Mouse (Mus musculus): ENCODE data around the gene Cebpb. TPM values are rescaled to one million over a fixed set of nuclear protein-coding genes. Genes with fewer than 3 reads are reported as not detected.
A peak's percentile ranks its signal among the peaks of the same experiment; 100 is the strongest.

Gene Cebpb
- polyA plus RNA-seq, 1 experiment from 2014 or later = 0.51 TPM

DNA sequence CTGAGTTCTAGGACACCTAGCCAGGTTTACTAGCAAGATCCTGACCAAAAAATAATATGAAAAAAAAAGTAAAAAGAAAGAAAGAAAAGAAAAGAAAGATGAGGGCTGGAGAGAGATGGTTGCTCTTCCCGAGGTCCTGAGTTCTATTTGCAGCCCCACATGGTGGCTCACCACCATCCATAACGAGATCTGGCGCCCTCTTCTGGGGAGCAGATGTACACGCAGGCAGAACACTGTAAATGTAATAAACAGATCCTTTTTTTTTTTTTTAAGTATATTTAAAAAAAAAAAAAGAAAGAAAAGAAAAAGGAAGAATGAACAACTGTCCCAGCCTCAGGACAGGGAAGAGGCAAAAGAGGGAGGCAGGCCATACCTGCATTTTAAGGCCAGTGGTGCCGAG, 10.1 kb upstream of the Cebpb start:
- Histone ChIP-seq H3K4me2 (ENCODE audit: low read depth, low read length) (no peak overlapping the region), H3K9me3 (replicated peaks; ENCODE audit: control insufficient read depth, low read length) (no peaks in the 10 kb centered on the region), H3K9ac (ENCODE audit: low read length) (no peak overlapping the region), H3K36me3 (ENCODE audit: control insufficient read depth, insufficient read depth) (no peaks in the 10 kb centered on the region), H3K27me3 (ENCODE audit: control insufficient read depth, insufficient read depth, low read length) (no peaks in the 10 kb centered on the region), H3K27ac (ENCODE audit: low read length) (no peak overlapping the region), H3K4me3 (ENCODE audit: low read length) (no peak overlapping the region), H3K4me1 (ENCODE audit: control insufficient read depth, insufficient read depth, low read length) (no peaks in the 10 kb centered on the region)
- ATAC-seq (replicated peaks; ENCODE audit: extremely low read depth, insufficient read depth, low FRiP score) = no peak
- 53% methylated on average over 5 of the region's 5 CpGs for WGBS

DNA sequence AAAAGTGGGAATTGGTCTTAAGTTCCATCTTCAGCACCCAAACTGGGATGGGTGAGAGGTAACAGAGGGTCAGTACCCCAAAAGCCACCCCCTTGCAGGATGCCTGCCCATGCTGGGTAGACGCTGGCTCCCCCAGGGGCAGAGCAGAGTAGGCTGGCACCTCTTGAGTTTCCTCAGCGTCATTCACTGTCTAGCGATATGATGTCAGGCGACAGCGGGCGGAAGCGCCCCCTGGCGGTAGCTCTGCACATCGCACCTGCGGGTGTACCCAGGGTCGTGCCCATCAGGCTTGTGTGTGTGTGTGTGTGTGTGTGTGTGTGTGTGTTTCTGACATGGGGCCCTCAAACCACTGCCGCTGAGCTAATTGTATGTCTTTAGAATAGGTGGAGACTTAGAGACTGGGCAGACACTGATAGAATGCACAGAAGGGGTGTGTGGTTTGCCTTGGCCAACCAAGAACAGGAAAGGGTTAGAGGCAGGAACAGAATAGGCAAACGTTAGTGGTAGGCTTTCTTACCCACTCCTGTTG, 8.7 kb upstream of the Cebpb start:
- H3K27ac ChIP-seq (ENCODE audit: low read length) = no peak overlapping the region
- H3K9me3 ChIP-seq (replicated peaks; ENCODE audit: control insufficient read depth, low read length) = no peaks in the 10 kb centered on the region
- H3K4me1 ChIP-seq (ENCODE audit: control insufficient read depth, insufficient read depth, low read length) = no peaks in the 10 kb centered on the region
- H3K27me3 ChIP-seq (ENCODE audit: control insufficient read depth, insufficient read depth, low read length) = no peaks in the 10 kb centered on the region
- H3K36me3 ChIP-seq (ENCODE audit: control insufficient read depth, insufficient read depth) = no peaks in the 10 kb centered on the region
- 3% methylated on average over 13 of the region's 13 CpGs for WGBS
- H3K4me3 ChIP-seq (ENCODE audit: low read length) = no peak overlapping the region
- no peak overlapping the region for H3K9ac ChIP-seq (ENCODE audit: low read length)
- no peak overlapping the region for H3K4me2 ChIP-seq (ENCODE audit: low read depth, low read length)
- peak; percentile 72; the same call in 1 of the 2 replicates for ATAC-seq (replicated peaks; ENCODE audit: extremely low read depth, insufficient read depth, low FRiP score)

DNA sequence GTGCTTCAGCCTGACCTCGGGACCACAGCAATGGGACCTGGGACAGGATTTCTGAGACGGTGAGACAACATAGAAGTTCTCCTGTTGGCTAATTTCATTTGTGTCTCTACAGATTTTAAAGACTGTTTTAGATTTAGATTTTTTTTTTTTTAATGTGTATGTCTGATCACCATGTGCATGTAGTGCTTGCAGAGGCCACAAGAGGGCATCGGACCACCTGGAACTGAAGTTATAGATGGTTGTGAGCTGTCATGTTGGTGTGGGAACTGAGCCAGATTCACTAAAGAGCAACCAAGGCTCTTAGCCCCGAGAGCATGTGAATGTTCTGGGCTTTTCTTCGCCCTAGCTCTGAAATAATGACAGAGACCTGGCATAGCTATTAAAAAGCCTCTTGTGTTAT, 8.1 kb upstream of the Cebpb start:
- H3K36me3 ChIP-seq (ENCODE audit: control insufficient read depth, insufficient read depth) = no peaks in the 10 kb centered on the region
- H3K4me1 ChIP-seq (ENCODE audit: control insufficient read depth, insufficient read depth, low read length) = no peaks in the 10 kb centered on the region
- H3K27ac ChIP-seq (ENCODE audit: low read length) = no peak overlapping the region
- H3K4me2 ChIP-seq (ENCODE audit: low read depth, low read length) = no peak overlapping the region
- H3K27me3 ChIP-seq (ENCODE audit: control insufficient read depth, insufficient read depth, low read length) = no peaks in the 10 kb centered on the region
- no peak for ATAC-seq (replicated peaks; ENCODE audit: extremely low read depth, insufficient read depth, low FRiP score)
- H3K9me3 ChIP-seq (replicated peaks; ENCODE audit: control insufficient read depth, low read length) = no peaks in the 10 kb centered on the region
- 45% methylated on average over 5 of the region's 5 CpGs for WGBS
- no peak overlapping the region for H3K9ac ChIP-seq (ENCODE audit: low read length)
- H3K4me3 ChIP-seq (ENCODE audit: low read length) = no peak overlapping the region

DNA sequence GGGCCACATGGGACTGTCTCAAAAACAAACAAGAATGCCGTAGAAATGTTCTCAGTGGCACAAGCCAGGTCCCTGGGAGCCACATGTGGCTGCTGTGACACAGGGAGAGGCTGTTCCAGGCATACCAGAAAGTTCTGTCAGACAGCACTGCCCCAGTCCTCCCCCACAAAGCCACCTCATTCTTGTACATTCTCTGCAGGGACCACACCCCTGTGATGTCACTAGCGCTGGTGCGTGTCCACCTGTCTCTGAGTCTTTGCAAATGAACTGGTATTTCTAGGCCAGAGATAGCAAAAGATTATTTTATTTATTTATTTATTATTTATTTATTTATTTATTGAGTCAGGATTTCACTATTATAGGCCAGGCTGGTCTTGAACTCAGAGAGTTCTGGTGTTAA, 5.0 kb upstream of the Cebpb start:
- Histone ChIP-seq H3K36me3 (ENCODE audit: control insufficient read depth, insufficient read depth) (no peaks in the 10 kb centered on the region), H3K4me1 (ENCODE audit: control insufficient read depth, insufficient read depth, low read length) (no peaks in the 10 kb centered on the region), H3K9ac (ENCODE audit: low read length) (no peak overlapping the region), H3K27me3 (ENCODE audit: control insufficient read depth, insufficient read depth, low read length) (no peaks in the 10 kb centered on the region), H3K9me3 (replicated peaks; ENCODE audit: control insufficient read depth, low read length) (no peaks in the 10 kb centered on the region), H3K4me2 (ENCODE audit: low read depth, low read length) (no peak overlapping the region), H3K27ac (ENCODE audit: low read length) (no peak overlapping the region), H3K4me3 (ENCODE audit: low read length) (no peak overlapping the region)
- 79% methylated on average over 3 of the region's 3 CpGs for WGBS
- ATAC-seq (replicated peaks; ENCODE audit: extremely low read depth, insufficient read depth, low FRiP score) = no peak

DNA sequence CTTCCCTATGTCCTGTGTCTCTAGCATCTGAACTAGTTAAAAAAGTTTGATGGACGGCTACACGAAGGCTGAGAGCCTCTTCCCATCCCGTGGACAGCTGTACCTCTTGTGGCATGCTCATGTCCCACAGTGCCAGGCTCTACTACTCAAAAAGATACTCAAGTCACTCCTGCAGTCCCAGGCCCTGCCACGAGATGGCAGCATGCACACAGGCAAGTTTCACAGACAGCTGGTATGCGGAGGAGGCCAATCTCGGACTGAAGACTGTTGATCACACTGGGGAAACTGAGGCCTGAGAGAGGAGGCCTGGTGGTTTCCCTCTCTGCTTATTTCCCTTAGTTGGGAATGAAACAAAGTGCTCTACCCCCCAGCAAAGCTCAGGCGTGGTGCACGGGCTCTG, 3.6 kb upstream of the Cebpb start:
- ATAC-seq (replicated peaks; ENCODE audit: extremely low read depth, insufficient read depth, low FRiP score) = no peak
- Histone ChIP-seq H3K4me3 (ENCODE audit: low read length) (no peak overlapping the region), H3K9me3 (replicated peaks; ENCODE audit: control insufficient read depth, low read length) (no peaks in the 10 kb centered on the region), H3K27me3 (ENCODE audit: control insufficient read depth, insufficient read depth, low read length) (no peaks in the 10 kb centered on the region), H3K9ac (ENCODE audit: low read length) (no peak overlapping the region), H3K4me1 (ENCODE audit: control insufficient read depth, insufficient read depth, low read length) (no peaks in the 10 kb centered on the region), H3K36me3 (ENCODE audit: control insufficient read depth, insufficient read depth) (no peaks in the 10 kb centered on the region), H3K4me2 (ENCODE audit: low read depth, low read length) (no peak overlapping the region), H3K27ac (ENCODE audit: low read length) (no peak overlapping the region)
- 10% methylated on average over 8 of the region's 8 CpGs for WGBS

DNA sequence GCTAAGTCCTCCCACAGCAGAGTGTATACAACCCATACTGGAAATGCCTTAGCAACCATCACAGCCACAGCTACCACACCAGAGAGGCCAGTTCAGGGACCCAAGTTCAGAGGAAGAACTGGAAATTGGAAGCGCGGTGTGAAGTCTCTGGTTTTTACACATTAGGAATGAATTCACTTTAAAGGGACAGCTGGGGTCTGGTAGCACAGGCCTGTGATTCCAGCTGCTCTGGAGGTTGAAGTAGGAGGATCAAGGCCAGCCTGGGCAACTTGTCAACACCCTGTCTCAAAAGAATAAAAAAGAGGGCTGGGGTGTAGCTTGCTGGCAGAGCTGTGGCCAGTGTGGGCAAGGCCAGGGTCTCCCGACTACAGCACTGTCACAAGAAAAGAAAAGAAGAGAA, 2.9 kb upstream of the Cebpb start:
- Histone ChIP-seq H3K4me3 (ENCODE audit: low read length) (no peak overlapping the region), H3K4me1 (ENCODE audit: control insufficient read depth, insufficient read depth, low read length) (peaks cover 4% of the 10 kb centered on the region), H3K27me3 (ENCODE audit: control insufficient read depth, insufficient read depth, low read length) (no peaks in the 10 kb centered on the region), H3K9ac (ENCODE audit: low read length) (no peak overlapping the region), H3K4me2 (ENCODE audit: low read depth, low read length) (no peak overlapping the region), H3K36me3 (ENCODE audit: control insufficient read depth, insufficient read depth) (no peaks in the 10 kb centered on the region), H3K27ac (ENCODE audit: low read length) (no peak overlapping the region), H3K9me3 (replicated peaks; ENCODE audit: control insufficient read depth, low read length) (no peaks in the 10 kb centered on the region)
- ATAC-seq (replicated peaks; ENCODE audit: extremely low read depth, insufficient read depth, low FRiP score) = no peak
- 76% methylated on average over 3 of the region's 3 CpGs for WGBS

DNA sequence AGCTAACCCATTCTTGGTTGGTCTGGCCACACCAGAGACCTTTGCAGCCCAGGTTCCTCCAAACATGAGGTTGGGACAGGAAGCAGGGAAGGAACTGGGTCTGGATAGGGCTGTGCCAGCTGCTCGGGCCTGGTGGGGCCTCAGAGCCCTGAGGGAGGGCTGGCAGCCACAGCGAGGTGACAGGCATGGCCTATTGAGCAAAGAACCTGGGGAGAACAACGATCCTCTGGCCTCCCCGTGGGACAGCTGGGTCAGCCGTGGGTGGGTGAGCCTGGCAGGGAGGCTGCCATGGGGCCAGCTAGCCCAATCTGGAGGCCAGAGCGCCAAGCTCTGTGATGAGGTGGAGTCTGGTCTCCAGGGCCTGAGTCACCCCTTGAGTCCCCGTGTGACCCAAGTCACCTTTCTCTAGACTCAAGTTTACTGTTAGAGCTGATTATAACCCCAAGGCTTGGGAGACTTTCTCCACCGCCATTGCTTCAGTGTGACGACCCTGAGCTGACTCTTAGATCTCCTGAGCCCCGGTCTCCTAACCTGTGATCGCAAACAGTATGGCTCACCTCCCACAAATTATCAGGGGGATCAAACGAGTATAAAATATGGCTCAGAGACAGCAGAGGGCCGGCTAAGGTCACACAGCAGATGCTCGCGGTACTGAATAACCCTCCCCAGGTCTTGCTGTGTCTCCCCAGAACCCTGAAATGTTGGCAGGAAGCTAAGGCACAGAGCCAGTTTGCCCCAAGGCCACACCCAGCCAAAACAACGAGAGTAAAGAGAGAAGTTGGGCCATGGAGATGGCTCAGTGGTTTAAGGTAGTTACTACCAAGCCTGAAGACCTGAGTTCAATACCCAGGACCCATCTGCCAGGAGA, 2.1 kb upstream of the Cebpb start:
- no peaks in the 10 kb centered on the region for H3K9me3 ChIP-seq (replicated peaks; ENCODE audit: control insufficient read depth, low read length)
- no peak overlapping the region for H3K4me3 ChIP-seq (ENCODE audit: low read length)
- 80% methylated on average over 16 of the region's 16 CpGs for WGBS
- H3K4me2 ChIP-seq (ENCODE audit: low read depth, low read length) = no peak overlapping the region
- ATAC-seq (replicated peaks; ENCODE audit: extremely low read depth, insufficient read depth, low FRiP score) = no peak
- no peaks in the 10 kb centered on the region for H3K36me3 ChIP-seq (ENCODE audit: control insufficient read depth, insufficient read depth)
- no peak overlapping the region for H3K9ac ChIP-seq (ENCODE audit: low read length)
- H3K4me1 ChIP-seq (ENCODE audit: control insufficient read depth, insufficient read depth, low read length) = peaks cover 7% of the 10 kb centered on the region
- H3K27me3 ChIP-seq (ENCODE audit: control insufficient read depth, insufficient read depth, low read length) = no peaks in the 10 kb centered on the region
- no peak overlapping the region for H3K27ac ChIP-seq (ENCODE audit: low read length)

DNA sequence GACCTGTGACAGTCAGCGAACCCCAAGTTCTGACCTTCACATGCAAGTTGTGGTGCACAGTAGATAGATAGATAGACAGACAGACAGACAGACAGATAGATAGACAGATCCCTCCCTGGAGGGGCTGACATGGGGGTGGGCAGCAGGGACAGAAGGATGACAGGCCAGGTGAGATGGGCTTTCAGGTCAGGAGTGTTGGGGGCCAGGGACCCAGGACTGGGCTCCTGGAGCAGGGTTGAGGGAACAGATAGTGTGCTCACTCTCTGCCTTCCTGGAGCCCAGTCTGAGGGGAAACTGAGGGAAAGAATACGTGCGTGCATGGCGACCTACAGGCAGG, 1.5 kb upstream of the Cebpb start:
- Histone ChIP-seq H3K4me2 (ENCODE audit: low read depth, low read length) (no peak overlapping the region), H3K9ac (ENCODE audit: low read length) (no peak overlapping the region), H3K9me3 (replicated peaks; ENCODE audit: control insufficient read depth, low read length) (no peaks in the 10 kb centered on the region), H3K36me3 (ENCODE audit: control insufficient read depth, insufficient read depth) (no peaks in the 10 kb centered on the region), H3K27me3 (ENCODE audit: control insufficient read depth, insufficient read depth, low read length) (no peaks in the 10 kb centered on the region), H3K4me3 (ENCODE audit: low read length) (no peak overlapping the region), H3K27ac (ENCODE audit: low read length) (no peak overlapping the region), H3K4me1 (ENCODE audit: control insufficient read depth, insufficient read depth, low read length) (peaks cover 7% of the 10 kb centered on the region)
- ATAC-seq (replicated peaks; ENCODE audit: extremely low read depth, insufficient read depth, low FRiP score) = no peak
- 95% methylated on average over 4 of the region's 4 CpGs for WGBS

DNA sequence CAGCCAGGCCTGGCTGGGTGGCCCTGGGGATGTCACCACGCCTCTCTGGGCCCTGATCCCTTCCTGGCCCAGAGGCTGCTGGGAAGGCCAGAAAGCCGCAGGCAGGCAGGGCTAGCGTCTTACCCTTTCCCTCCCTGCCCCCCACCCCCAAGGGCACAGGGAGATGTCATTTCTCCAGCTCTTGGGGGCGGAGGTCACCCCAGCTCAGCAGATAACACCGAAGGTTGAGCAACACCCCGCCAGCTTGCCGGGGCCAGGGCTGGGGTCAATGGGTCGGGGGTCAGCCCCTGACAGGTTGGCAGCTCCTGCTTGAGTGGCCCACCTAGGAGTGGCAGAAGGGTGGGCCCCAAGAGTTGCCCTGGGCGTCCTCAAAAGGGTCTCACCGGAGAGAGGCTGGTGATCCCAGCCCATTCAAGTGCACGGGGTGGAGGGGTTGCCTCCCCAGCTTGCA, 1.0 kb upstream of the Cebpb start:
- ATAC-seq (replicated peaks; ENCODE audit: extremely low read depth, insufficient read depth, low FRiP score) = no peak
- Histone ChIP-seq H3K4me2 (ENCODE audit: low read depth, low read length) (no peak overlapping the region), H3K4me1 (ENCODE audit: control insufficient read depth, insufficient read depth, low read length) (peaks cover 7% of the 10 kb centered on the region), H3K4me3 (ENCODE audit: low read length) (no peak overlapping the region), H3K27ac (ENCODE audit: low read length) (no peak overlapping the region), H3K36me3 (ENCODE audit: control insufficient read depth, insufficient read depth) (no peaks in the 10 kb centered on the region), H3K9ac (ENCODE audit: low read length) (no peak overlapping the region), H3K9me3 (replicated peaks; ENCODE audit: control insufficient read depth, low read length) (no peaks in the 10 kb centered on the region), H3K27me3 (ENCODE audit: control insufficient read depth, insufficient read depth, low read length) (no peaks in the 10 kb centered on the region)
- WGBS = 59% methylated on average over 11 of the region's 11 CpGs
